Mouse (Mus musculus): Measurements from ENCODE around the gene Bmt2. TPM values are rescaled to one million over a fixed set of nuclear protein-coding genes. Genes with fewer than 3 reads are reported as not detected.
A peak's percentile ranks its signal among the peaks of the same experiment; 100 is the strongest.

The Bmt2 gene
- total RNA-seq (2022), result 10 to 100 TPM; 19.6 to 24.9 (median 21.5) TPM

DNA sequence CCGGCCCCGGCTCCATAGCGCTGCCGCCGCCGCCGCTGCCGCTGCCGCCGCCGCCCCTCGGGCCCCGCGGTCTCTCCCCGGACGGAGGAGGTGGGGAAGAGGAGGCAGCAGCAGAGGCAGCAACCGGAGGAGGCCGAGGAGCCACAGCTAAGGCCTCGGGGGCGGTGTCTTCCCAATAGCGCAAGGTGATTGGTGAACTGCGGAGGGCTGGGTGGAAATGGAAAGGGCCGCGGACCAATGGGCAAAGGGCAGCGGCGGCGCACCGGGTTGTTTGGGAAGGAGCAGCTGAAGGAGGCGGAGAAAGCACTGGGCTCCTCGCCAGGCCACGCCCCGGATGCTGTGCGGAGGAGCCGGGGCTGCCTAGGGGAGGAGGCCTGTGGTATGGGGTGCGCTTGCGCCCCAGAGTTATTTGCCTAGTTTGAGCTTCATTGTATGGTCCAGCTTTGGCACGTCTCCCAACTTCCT is at the start of gene Bmt2:
TSS of gene Bmt2 (minus strand) at position 149 of the 465 bp plus-strand sequence.
- peak; percentile 98 to 99 for DNase-seq (ENCODE audit: low spot score in 2 of 2)

DNA sequence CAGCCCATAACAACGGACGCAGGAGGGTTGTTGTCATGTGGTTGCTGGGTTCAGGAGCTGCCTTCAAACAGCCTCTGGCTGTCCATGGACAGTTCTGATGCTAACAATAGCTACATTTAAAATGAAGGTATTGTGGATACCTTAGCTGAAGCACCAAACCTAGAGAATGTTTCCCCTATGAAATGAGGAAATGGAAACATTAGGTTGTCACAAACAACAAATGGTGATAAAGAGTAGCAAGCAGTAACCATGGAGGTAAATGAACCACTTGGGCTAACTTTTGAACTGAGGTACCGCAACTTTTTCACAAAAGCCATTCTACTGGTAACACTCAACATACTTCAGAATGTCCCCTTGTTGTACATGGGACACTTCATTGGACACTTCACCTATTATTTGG is 44.4 kb upstream of the Bmt2 start:
- DNase-seq (ENCODE audit: low spot score in 2 of 2), result no peak

DNA sequence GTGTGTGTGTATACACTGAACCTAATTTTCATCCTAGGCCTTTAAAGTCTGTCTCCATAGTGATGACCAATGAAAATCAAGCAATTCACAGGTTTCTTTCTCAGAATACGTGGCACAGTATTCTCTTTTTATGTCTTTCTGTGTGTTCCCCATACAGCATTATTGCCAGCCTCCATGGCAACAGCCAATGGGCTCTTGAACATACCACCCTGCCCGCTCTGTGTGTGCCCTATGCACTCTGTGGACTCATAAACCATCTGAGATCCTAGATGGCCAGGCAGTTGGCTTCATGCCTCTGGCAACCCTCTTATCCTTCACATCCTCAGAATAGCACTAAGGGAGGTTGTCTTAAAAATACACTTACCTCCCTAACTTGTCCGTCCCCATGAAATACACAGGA is 37.1 kb upstream of the Bmt2 start:
- no peak for DNase-seq (ENCODE audit: low spot score in 2 of 2)

DNA sequence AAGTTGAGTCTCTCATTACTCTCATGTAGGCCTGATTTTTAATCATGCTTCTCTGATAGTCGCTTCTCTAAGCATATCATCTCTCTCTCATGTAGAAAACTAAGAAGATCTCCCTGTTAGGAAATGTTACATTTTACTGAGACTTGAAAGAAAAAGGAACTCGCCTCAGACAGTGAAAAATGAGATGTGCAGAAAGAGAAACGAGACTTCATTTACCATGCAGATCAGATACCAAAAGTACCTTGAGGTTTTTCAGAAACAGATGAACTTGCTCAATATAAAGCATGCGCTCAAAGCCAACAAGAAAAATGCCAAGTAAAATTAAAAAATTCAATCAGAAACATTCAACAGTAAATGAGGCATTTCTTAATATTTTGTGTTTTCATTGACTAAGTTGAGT is 19.1 kb upstream of the Bmt2 start:
- no peak for DNase-seq (ENCODE audit: low spot score in 2 of 2)

DNA sequence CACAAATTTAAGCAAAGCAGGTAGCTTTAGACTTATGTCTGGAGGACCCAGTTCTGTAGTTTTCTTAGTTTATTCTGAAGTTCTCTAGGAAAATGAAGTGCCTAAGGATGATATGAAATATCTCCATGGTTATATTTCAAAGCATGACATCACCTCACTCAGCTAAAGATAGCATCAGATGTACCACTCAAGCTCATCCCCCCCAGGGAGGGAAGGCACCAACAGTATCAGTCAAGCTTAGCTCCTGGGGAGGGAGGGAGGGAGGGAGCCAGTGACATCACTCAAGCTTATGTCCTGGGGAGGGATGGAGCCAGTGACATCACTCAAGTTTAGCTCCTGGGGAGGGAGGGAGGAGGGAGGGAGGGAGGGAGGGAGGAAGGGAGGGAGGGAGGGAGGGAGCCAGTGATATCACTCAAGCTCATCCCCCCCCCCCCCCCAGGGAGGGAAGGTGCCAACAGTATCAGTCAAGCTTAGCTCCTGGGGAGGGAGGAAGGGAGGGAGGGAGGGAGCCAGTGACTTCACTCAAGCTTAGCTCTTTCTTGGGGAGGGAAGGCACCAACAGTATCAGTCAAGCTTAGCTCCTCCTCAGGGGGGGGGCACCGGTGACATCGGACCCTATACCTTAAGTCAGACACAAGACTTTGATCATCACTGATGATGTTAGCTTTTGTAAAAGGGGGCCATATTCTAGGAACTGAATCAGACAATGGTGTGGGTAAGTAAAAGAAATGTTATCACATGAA is 17.5 kb upstream of the Bmt2 start:
- no peak for DNase-seq (ENCODE audit: low spot score in 2 of 2)

DNA sequence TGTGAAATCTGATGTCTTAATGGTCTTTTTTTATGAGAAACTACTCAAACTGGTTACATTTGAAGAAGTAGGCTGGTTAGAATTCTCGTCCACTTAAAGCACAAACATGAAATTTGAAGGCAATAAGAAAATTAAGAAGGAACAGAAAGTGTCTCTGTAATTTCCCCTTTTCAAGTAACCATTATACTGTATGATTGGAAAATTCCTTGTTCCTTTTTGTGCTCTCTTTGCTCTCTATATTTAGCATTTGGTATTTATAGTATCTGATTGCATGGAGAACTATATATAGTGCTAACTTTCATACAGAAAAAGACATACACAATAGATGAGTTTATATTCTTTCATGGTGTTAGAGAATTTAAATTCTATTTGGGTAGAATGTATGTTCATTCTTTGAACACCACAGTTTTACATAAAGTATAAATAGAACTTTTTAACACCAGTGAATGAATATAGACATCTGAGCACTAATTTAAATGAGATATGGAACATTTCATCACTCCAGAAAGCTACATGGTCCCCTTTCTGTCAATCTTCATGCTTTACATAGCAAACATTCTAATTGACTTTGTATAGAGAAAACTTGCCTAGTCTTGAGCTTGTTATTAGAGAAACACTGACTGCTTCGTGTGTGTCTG is 14.0 kb upstream of the Bmt2 start:
- no peak for DNase-seq (ENCODE audit: low spot score in 2 of 2)

DNA sequence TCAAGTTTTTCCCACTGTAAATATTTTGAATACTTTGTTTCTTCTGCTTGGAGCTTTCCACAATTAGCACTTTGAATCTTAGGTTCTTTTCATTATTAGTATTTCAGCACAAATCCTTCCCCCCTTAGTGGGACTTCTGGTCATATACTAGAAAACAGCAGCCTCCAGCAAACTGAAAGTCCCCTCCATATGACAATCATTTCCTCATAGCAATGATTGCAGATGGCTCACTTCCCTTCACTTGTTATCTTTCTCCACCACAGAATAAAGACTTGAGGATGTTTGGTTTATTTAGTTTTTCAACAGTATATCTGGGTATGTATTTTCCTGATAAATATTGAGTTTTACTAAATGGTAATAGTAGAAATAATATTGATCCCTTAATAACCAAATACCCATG is 12.6 kb upstream of the Bmt2 start:
- DNase-seq (ENCODE audit: low spot score in 2 of 2), result no peak

DNA sequence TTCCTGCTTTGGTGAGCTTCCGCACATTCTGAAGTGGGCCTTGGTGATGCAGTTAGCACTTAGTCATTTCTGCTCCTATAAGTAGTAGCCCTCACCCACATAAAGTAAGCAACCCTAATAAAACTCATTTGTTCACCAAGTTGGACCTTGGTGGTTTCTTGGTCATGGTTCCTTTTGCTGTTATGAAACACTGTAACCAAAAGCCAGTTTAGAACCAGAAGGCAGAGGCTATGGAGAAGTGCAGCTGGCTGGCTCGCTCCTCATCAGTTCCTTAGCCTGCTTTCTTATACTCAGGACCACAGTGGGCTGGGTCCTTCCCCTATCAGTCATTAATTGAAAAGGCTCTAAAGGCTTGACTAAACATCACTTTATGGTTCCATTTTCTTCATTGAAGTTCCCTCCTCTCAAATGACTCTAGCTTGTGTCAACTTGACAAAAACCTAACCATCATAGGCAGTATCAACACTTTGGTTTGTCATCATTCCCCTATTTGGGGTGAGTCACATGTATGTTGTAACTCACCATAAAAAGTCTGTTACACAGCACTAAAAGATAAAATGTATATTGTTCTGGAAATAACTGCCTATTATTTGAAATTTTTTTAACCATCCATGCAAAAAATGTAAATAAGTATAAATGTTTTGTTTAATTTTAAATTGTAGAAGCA is 6.3 kb upstream of the Bmt2 start:
- no peak for DNase-seq (ENCODE audit: low spot score in 2 of 2)

DNA sequence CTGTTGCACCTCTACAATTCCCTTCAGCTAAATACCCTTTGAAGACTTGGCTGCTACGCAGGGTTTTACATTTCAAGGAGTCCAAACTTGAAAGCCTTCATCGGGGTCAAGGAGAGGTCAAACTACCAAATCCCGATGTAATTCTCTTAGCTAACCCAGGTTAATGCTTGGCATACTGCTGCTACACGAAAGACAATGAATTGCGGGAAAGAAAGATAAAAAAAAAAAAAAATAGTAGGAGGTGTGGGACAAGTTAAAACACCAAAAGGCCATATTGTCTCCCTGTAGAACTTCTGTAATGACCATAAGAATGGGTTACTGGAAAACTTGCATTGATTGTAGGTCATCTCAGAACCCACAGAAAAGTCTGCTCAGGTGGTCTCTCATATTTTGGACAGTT is 583 bp upstream of the Bmt2 start:
- DNase-seq (ENCODE audit: low spot score in 2 of 2), result no peak

DNA sequence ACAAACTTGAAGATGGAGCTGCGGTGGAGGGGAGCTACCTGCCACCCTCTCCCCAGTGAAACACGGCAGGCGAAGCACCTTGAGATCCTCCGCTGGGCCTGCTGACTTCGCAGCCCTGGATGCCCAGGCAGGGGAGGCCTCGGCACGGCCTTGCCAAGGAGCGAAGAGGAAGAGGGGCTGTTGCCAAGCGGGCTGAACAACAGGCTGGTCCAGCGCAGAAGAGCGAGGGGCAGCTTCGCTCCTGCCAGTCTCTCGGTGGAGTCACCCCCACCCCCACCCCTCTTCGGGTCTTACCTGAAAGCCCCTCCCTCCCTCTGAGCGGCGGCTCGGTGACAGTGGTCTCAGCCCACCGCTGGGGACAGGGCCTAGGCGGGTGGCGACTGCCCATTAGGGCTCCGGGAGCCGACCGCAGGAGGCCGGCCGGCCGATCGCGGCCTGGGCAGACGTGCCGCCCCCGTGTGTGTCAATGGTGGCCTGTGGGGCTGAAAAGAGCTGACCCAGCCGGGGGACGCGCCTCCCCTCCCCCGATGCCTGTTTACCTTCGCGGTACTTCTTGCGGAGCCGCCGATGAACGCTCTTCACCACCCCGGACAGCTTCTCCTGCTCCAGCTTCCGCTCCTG is 515 bp downstream of the Bmt2 start:
- peak in 1 of 2 experiments; percentile 32 for DNase-seq (ENCODE audit: low spot score in 2 of 2)

DNA sequence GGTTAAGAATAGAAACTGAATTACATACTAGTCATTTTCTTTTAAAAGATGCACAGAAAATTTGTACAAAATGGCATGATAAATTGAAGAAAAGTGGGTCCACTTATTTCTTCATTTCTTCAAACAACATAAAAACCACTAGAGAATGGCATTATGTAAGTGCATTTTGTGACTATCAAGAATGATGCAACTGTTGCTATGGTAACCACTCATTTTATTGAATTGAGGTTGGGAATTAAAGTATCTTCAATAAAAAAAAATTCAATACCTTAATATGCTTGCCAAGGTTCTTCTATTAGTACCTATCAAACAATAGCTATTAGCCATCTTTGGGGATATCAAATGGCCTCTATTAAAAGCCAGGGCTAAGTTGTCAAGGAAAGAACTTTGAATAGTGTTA is 1.6 kb downstream of the Bmt2 start:
- DNase-seq (ENCODE audit: low spot score in 2 of 2), result no peak

DNA sequence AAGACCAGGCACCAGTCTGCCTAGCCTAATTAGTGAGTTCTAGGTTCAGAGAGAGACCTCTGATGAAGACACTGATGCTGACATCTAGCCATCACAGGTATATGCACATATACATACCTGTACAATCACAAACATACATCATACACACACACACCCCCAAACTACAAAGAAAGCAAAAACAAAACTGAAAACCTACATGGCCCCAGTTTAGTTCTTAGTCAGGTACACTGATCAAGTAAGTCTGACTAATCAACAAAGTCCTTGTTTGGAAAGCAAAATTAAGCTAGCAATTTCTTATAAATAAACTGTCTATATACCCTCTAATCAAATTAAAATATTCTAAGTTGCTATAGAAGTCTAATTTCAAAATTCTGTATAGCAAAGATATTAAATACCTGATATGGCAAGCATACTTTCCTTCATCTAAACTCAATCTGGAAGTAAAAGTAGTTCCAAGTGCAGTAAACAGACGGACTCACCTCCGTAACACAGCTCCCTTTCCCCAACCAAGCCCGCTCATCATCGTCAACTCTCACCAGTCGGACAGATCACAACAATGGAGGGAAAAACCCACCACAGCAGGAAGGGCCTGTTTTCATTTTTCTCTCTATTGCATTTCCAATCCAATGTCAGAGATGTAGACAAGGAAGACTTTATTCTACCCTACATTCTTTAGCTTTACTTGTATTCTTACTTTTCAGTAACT is 3.0 kb downstream of the Bmt2 start:
- no peak for DNase-seq (ENCODE audit: low spot score in 2 of 2)

DNA sequence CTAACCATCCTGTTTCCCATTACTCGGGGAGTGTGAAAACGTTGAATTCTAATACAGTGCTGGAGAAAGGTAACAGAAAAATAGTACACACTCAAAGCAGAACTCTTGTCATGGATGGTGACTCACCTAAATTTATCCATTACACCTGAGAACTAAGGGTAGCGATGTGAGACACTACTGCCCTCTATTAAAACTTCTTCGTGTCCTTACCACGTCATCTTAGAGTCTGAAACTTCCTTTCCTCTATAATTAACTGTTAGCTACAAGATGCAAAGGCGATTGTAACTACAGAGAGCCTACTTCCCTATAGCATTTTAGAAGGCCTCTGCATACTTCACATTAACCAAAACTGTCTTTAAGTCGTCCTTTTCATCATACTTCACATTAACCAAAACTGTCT is 12.1 kb downstream of the Bmt2 start:
- DNase-seq (ENCODE audit: low spot score in 2 of 2), result no peak

DNA sequence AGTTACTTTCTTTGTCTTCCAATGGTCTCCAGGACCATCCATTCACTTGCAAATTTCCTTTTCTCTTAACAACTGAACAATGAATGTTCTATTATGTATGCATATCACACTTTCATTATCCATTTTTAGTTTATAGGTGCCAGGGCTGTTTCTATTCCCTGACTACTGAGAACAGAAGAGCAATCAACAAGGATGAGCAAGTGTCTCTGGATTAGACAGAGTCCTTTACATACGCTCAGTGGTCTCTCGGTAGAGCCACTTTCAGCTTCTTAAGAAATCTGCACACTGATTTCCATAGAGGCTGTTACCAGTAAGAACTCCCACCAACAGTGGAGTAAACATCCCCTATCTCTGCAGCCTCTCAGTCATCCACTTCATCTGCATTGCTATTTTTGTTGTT is 19.8 kb downstream of the Bmt2 start:
- DNase-seq (ENCODE audit: low spot score in 2 of 2), result no peak

DNA sequence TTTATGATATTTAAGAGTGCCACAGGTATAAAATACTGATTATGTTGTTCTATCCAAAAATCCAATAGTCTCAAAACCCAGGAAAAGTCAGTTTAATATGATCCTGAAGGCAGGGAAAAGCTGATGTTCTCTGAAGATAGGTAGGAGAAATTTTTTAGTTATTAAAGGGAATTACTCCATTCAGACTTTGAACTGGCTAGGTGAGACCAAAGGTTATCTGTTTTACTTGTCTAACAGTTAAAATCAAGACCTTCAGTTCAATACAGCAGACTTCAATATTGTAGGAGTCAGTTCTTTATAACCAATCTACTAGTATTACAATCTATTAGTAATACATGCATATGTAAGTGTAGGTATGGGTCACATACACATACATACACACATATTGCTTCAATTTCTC is 23.7 kb downstream of the Bmt2 start:
- no peak for DNase-seq (ENCODE audit: low spot score in 2 of 2)

DNA sequence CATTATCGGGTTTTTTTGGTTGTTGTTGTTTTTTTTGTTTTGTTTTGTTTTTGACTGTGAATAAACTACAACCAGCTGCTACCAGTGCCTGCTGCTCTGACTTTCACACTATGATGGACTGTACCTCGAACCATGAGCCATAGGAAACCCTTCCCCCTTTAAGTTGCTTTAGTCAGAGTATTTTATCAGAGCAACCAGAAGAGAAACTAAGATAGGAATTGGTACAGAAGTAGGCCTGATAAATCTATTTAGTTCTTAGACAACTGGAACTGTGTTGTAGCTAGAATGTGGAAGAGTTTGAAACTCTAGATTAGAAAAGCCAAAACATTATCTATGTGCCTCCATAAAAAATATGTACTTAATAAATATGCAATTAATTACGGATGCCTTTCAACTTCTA is 25.5 kb downstream of the Bmt2 start:
- no peak for DNase-seq (ENCODE audit: low spot score in 2 of 2)

DNA sequence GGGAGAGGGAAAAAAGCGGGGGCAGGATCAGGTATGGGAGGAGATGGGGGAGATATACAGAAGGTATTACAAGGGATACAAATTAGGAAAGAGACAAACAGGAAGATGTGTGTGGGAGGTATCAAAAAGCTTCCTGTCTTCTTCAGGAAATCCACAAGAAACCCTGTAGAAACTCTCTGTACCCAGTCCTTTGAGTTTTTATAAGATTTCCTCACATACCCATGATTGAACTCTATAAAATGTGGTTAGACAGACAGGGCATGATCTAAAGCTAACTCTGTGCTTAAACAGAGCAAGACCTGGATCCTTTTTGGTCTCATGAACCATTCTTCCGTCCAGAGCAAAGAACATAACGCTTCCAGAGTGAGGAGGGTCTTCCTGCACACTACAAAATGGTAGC is 26.9 kb downstream of the Bmt2 start:
- no peak for DNase-seq (ENCODE audit: low spot score in 2 of 2)

DNA sequence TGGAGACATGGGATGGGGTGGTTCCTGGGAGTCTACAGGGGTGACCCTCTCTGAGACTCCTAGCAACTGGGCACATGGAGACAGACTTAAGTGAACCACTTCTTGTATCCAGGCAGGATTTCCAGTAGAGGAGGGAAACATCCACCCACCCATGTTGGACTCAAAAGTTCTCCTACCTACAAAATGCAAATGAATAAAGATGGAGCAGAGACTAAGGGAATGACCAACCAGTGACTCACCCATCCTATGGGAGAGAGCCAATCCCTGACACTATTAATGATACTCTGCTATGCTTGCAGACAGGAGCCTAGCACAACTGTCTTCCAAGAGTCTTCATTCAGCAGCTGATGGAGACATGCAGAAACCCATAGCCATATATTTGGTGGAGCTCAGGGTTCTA is 29.5 kb downstream of the Bmt2 start:
- no peak for DNase-seq (ENCODE audit: low spot score in 2 of 2)

DNA sequence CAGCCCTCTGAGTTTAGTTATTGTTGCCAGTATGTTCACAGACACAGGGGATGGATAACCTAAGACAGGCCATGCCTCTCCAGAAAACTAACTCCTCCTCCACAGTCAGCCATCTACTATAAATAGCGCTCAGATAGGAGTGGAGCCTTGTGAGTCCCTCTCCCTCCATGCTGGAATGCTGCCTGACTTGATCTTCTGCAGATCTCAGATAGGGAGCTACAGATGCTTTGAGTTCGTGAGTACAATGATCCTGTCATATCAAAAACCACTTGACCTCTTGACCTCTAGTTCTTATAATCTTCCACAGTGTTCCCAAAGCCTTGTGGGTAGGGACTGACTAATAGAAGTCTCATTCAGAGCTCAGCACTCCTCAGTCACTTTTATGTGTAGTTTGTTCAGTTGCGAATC is 41.2 kb downstream of the Bmt2 start:
- no peak for DNase-seq (ENCODE audit: low spot score in 2 of 2)

DNA sequence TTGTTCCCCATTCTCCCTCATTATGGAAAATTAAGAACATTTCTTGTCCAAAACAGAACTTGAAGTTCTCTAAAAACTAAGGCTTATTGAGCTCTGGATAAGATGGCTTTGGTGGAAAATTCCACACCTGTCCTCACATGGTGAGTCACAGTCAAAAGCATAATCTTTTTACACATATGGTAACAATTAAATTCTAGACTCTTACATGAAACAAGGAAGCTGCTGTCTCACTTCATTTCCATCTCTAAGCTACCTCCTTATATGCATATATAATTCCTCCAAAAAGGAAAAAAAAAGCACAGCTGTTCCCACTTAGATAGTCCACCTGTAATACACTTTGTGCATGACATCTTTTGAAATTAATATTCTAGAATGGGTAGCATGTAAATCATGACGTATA is 45.2 kb downstream of the Bmt2 start:
- no peak for DNase-seq (ENCODE audit: low spot score in 2 of 2)

DNA sequence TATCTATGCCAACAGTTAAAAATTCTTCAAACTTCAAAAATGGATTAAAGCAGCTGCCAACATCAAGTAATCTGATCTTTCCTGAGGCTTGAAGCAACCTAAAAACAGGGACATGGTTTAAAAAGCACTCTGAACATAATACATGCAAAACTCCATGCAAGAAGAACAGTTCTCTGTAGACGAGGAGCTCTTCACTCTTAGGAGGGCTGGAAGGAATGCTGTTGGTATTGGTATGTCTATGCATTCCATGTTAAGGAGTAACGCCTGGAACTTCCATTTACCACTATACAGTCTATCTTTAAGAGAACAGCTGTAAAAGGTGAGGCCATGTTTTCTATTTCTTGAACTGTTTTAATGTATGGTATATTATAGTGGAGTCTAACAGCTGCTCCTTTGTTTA is 47.2 kb downstream of the Bmt2 start:
- DNase-seq (ENCODE audit: low spot score in 2 of 2), result no peak

DNA sequence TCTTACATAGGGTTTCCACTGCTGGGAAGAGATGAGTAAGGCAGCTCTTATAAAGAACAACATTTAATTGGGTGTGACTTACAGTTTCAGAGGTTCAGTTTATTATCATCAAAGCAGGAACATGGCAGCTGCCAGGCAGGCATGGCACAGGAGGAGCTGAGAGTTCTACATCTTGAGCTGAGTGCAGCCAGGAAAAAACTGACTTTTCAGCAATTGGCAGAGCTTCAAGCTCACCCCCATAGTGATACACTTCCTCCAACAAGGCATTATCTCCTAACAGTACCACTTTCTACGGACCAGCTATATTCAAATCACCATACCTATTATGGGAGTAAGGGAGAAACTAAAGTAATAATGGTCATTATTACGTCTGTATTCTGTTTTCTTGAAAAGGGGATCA is 58.1 kb downstream of the Bmt2 start:
- DNase-seq (ENCODE audit: low spot score in 2 of 2), result peak in 1 of 2 experiments; percentile 28

Data from layer of hippocampus, adult 8-10 months (tissue).